Comparison of ENCODE assay signal across 10 mouse cellular contexts in the genomic region with DNA sequence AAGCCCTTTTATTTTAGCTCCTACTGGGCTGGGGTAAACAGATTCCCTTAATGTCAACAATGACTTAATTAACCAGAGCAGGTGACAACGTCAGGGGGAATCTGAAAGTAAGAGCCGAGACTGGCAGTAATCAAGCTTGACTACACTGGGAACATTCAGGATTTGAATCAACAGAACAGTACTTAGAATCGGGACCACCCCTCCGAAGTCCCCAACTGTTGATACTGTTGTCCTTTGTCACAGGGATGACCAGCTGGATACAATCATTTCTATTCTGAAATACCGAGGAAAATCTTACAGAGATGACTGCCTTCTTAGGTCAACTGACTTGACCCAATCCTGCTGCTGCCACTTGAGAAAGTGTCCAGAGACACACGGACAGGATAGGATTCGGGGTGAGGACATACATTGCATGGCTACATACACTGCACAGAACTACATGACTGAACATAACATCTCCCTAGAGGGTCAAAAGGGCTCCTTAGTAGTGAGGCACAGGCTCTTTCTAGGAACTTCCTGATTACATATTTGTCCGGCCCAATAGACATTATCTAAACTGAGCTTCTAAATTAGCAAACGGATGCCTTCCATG.
A peak's percentile ranks its signal among the peaks of the same experiment; 100 is the strongest.
DNase-seq lines count a peak whose midpoint lies in the region; ATAC-seq and TF ChIP-seq lines count a peak whose summit lies in the region.
"Had no signal": no experiment of that assay in that cellular context is flagged by ENCODE, and none has a peak within 500 bp of the region (broad histone marks: within the 10 kb centered on the region; RNA-seq: fewer than 3 reads in every experiment).

No protein-coding gene starts in this region.

- ATAC-seq in embryonic facial prominence, embryonic 15.5 days (ENCODE audit: insufficient number of reproducible peaks, low FRiP score, low TSS enrichment, low read depth): no peak
- ATAC-seq in hindbrain, embryonic 15.5 days (ENCODE audit: low FRiP score, low read depth): no peak
- no peak for ATAC-seq in midbrain, postnatal 0 days (ENCODE audit: low FRiP score)

- peak overlapping the region; percentile 83 for H3K4me2 ChIP-seq in embryonic facial prominence, embryonic 15.5 days (replicated peaks)
- peak overlapping the region; percentile 94 for H3K4me2 ChIP-seq in hindbrain, embryonic 15.5 days
- peak overlapping the region; percentile 18; the same call in 1 of the 2 replicates for H3K4me2 ChIP-seq in midbrain, postnatal 0 days (ENCODE audit: low read depth, low read length, poor library complexity, severe bottlenecking)

- H3K9ac ChIP-seq in embryonic facial prominence, embryonic 15.5 days: no peak overlapping the region; the same call in 1 of the 2 replicates
- no peak overlapping the region for H3K9ac ChIP-seq in hindbrain, embryonic 15.5 days
- no peak overlapping the region for H3K9ac ChIP-seq in midbrain, postnatal 0 days (replicated peaks; ENCODE audit: low read length, poor library complexity, severe bottlenecking)

- H3K9me3 ChIP-seq in embryonic facial prominence, embryonic 15.5 days (replicated peaks): no peaks in the 10 kb centered on the region
- H3K9me3 ChIP-seq in hindbrain, embryonic 15.5 days: no peaks in the 10 kb centered on the region
- no peaks in the 10 kb centered on the region for H3K9me3 ChIP-seq in midbrain, postnatal 0 days (ENCODE audit: low read length)

- no peak for TF ChIP-seq CTCF in layer of hippocampus, adult 2 months (conservative IDR thresholded peaks at IDR 0.05)
- no peak for TF ChIP-seq CTCF in midbrain, postnatal 0 days (IDR thresholded peaks at IDR 0.05)

- H3K27ac ChIP-seq in layer of hippocampus, adult 2 months: peak overlapping the region; percentile 87; the same call in 1 of the 2 replicates
- H3K27ac ChIP-seq in embryonic facial prominence, embryonic 15.5 days (replicated peaks): peak overlapping the region; percentile 39
- H3K27ac ChIP-seq in hindbrain, embryonic 15.5 days (replicated peaks): no peak overlapping the region
- no peak overlapping the region for H3K27ac ChIP-seq in midbrain, postnatal 0 days (ENCODE audit: low read depth, low read length)

- peaks cover 82% of the 10 kb centered on the region for H3K4me1 ChIP-seq in embryonic facial prominence, embryonic 15.5 days
- H3K4me1 ChIP-seq in hindbrain, embryonic 15.5 days (replicated peaks): peaks cover 55% of the 10 kb centered on the region
- H3K4me1 ChIP-seq in midbrain, postnatal 0 days (ENCODE audit: insufficient read depth, low read length): peaks cover 4% of the 10 kb centered on the region; the same call in 1 of the 2 replicates

- H3K27me3 ChIP-seq in embryonic facial prominence, embryonic 15.5 days: no peaks in the 10 kb centered on the region
- no peaks in the 10 kb centered on the region for H3K27me3 ChIP-seq in hindbrain, embryonic 15.5 days
- H3K27me3 ChIP-seq in midbrain, postnatal 0 days (ENCODE audit: insufficient read depth, low read length): no peaks in the 10 kb centered on the region

- 0 out of 2 replicates have a peak, but pooled peaks cover 9% of the 10 kb centered on the region for H3K36me3 ChIP-seq in embryonic facial prominence, embryonic 15.5 days
- H3K36me3 ChIP-seq in hindbrain, embryonic 15.5 days: no peaks in the 10 kb centered on the region
- H3K36me3 ChIP-seq in midbrain, postnatal 0 days (ENCODE audit: insufficient read depth, low read length): no peaks in the 10 kb centered on the region

- peak overlapping the region; percentile 74; the same call in 1 of the 2 replicates for H3K4me3 ChIP-seq in layer of hippocampus, adult 2 months
- H3K4me3 ChIP-seq in embryonic facial prominence, embryonic 15.5 days (replicated peaks): peak overlapping the region; percentile 82
- H3K4me3 ChIP-seq in hindbrain, embryonic 15.5 days: no peak overlapping the region
- H3K4me3 ChIP-seq in midbrain, postnatal 0 days (ENCODE audit: low read depth, low read length): no peak overlapping the region

- no peak for DNase-seq in layer of hippocampus, adult 2 months (ENCODE audit: low spot score in 2 of 2)
- no peak for DNase-seq in layer of hippocampus, adult 18-20 months (ENCODE audit: low spot score in 2 of 2)
- no peak for DNase-seq in midbrain, postnatal 0 days (ENCODE audit: low spot score)
- DNase-seq in embryo, embryonic 9.5 days (ENCODE audit: extremely low spot score): no peak
- DNase-seq in layer of hippocampus, adult 9-10 months (ENCODE audit: low spot score): no peak
- DNase-seq in gastrocnemius, postnatal 25 days: no peak
- DNase-seq: cerebellum, adult 18-20 months; thymus, postnatal 36 days had no signal

- WGBS in embryonic facial prominence, embryonic 15.5 days: 18% methylated on average over 9 of the region's 9 CpGs
- 28% methylated on average over 9 of the region's 9 CpGs for WGBS in hindbrain, embryonic 15.5 days
- WGBS in midbrain, postnatal 0 days: 32% methylated on average over 9 of the region's 9 CpGs

Comparison
In these comparisons a context has a peak if more than half of its experiments do, and no peak if none do; other contexts are left out.
1. H3K27ac ChIP-seq: peak in layer of hippocampus, adult 2 months (single experiment) and embryonic facial prominence, embryonic 15.5 days (single experiment); none in hindbrain, embryonic 15.5 days (single experiment) and midbrain, postnatal 0 days (single experiment).
2. H3K4me3 ChIP-seq: peak in layer of hippocampus, adult 2 months (single experiment) and embryonic facial prominence, embryonic 15.5 days (single experiment); none in hindbrain, embryonic 15.5 days (single experiment) and midbrain, postnatal 0 days (single experiment).
3. H3K4me2 ChIP-seq: peak in every context shown above with its lines; median percentile 94 in hindbrain, embryonic 15.5 days; 83 in embryonic facial prominence, embryonic 15.5 days; 18 in midbrain, postnatal 0 days.